Comparison of ENCODE assay signal across 10 mouse cellular contexts in genomic region chr2:58160541-58161307, GRCm38 (mm10). TPM values are rescaled to one million over a fixed set of nuclear protein-coding genes. Genes with fewer than 3 reads are reported as not detected.
DNase-seq lines count a peak whose midpoint lies in the region; ATAC-seq and TF ChIP-seq lines count a peak whose summit lies in the region.
"Had no signal": no experiment of that assay in that cellular context is flagged by ENCODE, and none has a peak within 500 bp of the region (broad histone marks: within the 10 kb centered on the region; RNA-seq: fewer than 3 reads in every experiment).

No protein-coding gene starts in this region.

- peaks cover 5% of the 10 kb centered on the region; the same call in 1 of the 2 replicates for H3K4me1 ChIP-seq in kidney, adult 2 months (ENCODE audit: control insufficient read depth, insufficient read depth, low read length)
- H3K4me1 ChIP-seq in limb, embryonic 14.5 days (ENCODE audit: control insufficient read depth, insufficient read depth, low read length) = peaks cover 4% of the 10 kb centered on the region; the same call in 1 of the 2 replicates
- H3K4me1 ChIP-seq: embryonic facial prominence, embryonic 13.5 days; midbrain, embryonic 10.5 days had no signal

- no peak for TF ChIP-seq POLR2A in kidney, adult 2 months (IDR thresholded peaks at IDR 0.05; ENCODE audit: low read depth, low read length)
- no peak for TF ChIP-seq POLR2A in limb, embryonic 14.5 days (IDR thresholded peaks at IDR 0.05; ENCODE audit: borderline replicate concordance, extremely low read depth, insufficient read depth, insufficient read length)

- H3K4me2 ChIP-seq in limb, embryonic 14.5 days (replicated peaks; ENCODE audit: low read depth, low read length, severe bottlenecking) = peak overlapping the region; percentile 27
- H3K4me2 ChIP-seq: embryonic facial prominence, embryonic 13.5 days had no signal

- no peaks in the 10 kb centered on the region for H3K36me3 ChIP-seq in kidney, adult 2 months (ENCODE audit: control insufficient read depth, insufficient read depth, low read length)
- no peaks in the 10 kb centered on the region for H3K36me3 ChIP-seq in limb, embryonic 14.5 days (ENCODE audit: control insufficient read depth, insufficient read depth, low read length)
- H3K36me3 ChIP-seq: embryonic facial prominence, embryonic 13.5 days; midbrain, embryonic 10.5 days had no signal

- H3K27me3 ChIP-seq in kidney, adult 2 months (replicated peaks; ENCODE audit: control insufficient read depth, insufficient read depth, low read length) = no peaks in the 10 kb centered on the region
- H3K27me3 ChIP-seq in limb, embryonic 14.5 days (ENCODE audit: control insufficient read depth, insufficient read depth, low read length) = no peaks in the 10 kb centered on the region
- H3K27me3 ChIP-seq: embryonic facial prominence, embryonic 13.5 days had no signal

- H3K4me3 ChIP-seq in kidney, adult 2 months (ENCODE audit: insufficient read depth, low read depth, low read length) = no peak overlapping the region
- no peak overlapping the region for H3K4me3 ChIP-seq in limb, embryonic 14.5 days (replicated peaks; ENCODE audit: low read length)
- H3K4me3 ChIP-seq: embryonic facial prominence, embryonic 13.5 days; midbrain, embryonic 10.5 days had no signal

- TF ChIP-seq CTCF in kidney, adult 2 months (conservative IDR thresholded peaks at IDR 0.05; ENCODE audit: insufficient read depth, insufficient read length, low read depth, low read length) = no peak

- no peak overlapping the region for H3K9ac ChIP-seq in limb, embryonic 14.5 days (ENCODE audit: low read depth, low read length, severe bottlenecking)
- H3K9ac ChIP-seq: embryonic facial prominence, embryonic 13.5 days had no signal

- WGBS in kidney, adult 2 months = 35% methylated on average over 21 of the region's 21 CpGs
- WGBS in limb, embryonic 14.5 days = 29% methylated on average over 21 of the region's 21 CpGs

- peak; percentile 61 for DNase-seq in kidney, adult 2 months
- DNase-seq in kidney, adult 18-20 months = no peak
- peak; percentile 43 for DNase-seq in R1 (ENCODE audit: low read depth, low spot score)
- peak; percentile 65 for DNase-seq in limb, embryonic 14.5 days (ENCODE audit: low spot score)
- peak; percentile 34 to 75 for DNase-seq in natural killer cell, adult 2 months (ENCODE audit: low spot score in 2 of 2)
- DNase-seq in urinary bladder, adult 18-20 months (ENCODE audit: low spot score in 2 of 2) = no peak
- no peak for DNase-seq in layer of hippocampus, postnatal 25 days (ENCODE audit: extremely low spot score in 1 of 2, low spot score in 1 of 2)
- no peak for DNase-seq in right cerebral cortex, postnatal 36 days (ENCODE audit: low spot score in 2 of 2)

- H3K9me3 ChIP-seq in limb, embryonic 14.5 days (ENCODE audit: control insufficient read depth, low read length) = no peaks in the 10 kb centered on the region
- H3K9me3 ChIP-seq: embryonic facial prominence, embryonic 13.5 days; midbrain, embryonic 10.5 days had no signal

- ATAC-seq in limb, embryonic 14.5 days (ENCODE audit: low FRiP score, low read depth) = peak; percentile 71

- H3K27ac ChIP-seq in kidney, adult 2 months (ENCODE audit: insufficient read depth, low read depth, low read length) = peak overlapping the region; percentile 96
- no peak overlapping the region for H3K27ac ChIP-seq in limb, embryonic 14.5 days (replicated peaks; ENCODE audit: low read depth, low read length)
- H3K27ac ChIP-seq: embryonic facial prominence, embryonic 13.5 days; midbrain, embryonic 10.5 days had no signal

RNA-seq across cellular contexts. Expression of gene Cytip, which starts 34.6 kb away (rescaled TPM):
- polyA plus RNA-seq in kidney, adult 2 months (2012; rRNA removed) = 22.0 and 23.1 TPM in 2 replicates
- polyA plus RNA-seq in limb, embryonic 14.5 days (2012; rRNA removed) = 1.5 and 1.6 TPM in 2 replicates
- polyA plus RNA-seq in limb, embryonic 14.5 days (2014; fragmentation: Nextera tagmentation; extraction: Ambion mirVana) = 2.2 and 3.2 TPM in 2 replicates
- not detected for total RNA-seq in layer of hippocampus, postnatal 25 days (2021)

Comparison
In these comparisons a context has a peak if more than half of its experiments do, and no peak if none do; other contexts are left out.
1. DNase-seq: peak in kidney, adult 2 months (single experiment), R1 (single experiment), limb, embryonic 14.5 days (single experiment) and natural killer cell, adult 2 months (2 of 2); none in kidney, adult 18-20 months (single experiment), urinary bladder, adult 18-20 months (0 of 2), layer of hippocampus, postnatal 25 days (0 of 2) and right cerebral cortex, postnatal 36 days (0 of 2).